Mouse (Mus musculus) cerebellum, adult 18-20 months (tissue): ENCODE measurements around the gene Hist1h1d.
A peak's percentile ranks its signal among the peaks of the same experiment; 100 is the strongest.
"Not testable (repeated sequence)": the region's sequence is repeated elsewhere in the genome, so short reads cannot be mapped to it uniquely, and the experiment has no call there.

Experiments
- DNase-seq, 2 experiments: peaks; one replicate each; pipeline ENCODE4 v3.0.0; 2021

Gene Hist1h1d

GRCm38 (mm10) chr13:23573898-23574524 is 20.9 kb downstream of the Hist1h1d start, which contains the start of the genes Hist1h2bf and Hist1h2ad:
Gene Hist1h2bf (minus strand): TSS chr13:23574196.
Gene Hist1h2ad (plus strand): TSS chr13:23574381.
- peak; percentile 61 to 64 for DNase-seq

- not testable (repeated sequence) for DNase-seq
These were observed 21.6 kb downstream of the Hist1h1d start for GRCm38 (mm10) chr13:23574546-23575170.

GRCm38 (mm10) chr13:23575271-23575851 is 22.3 kb downstream of the Hist1h1d start, which contains the start of gene Hist1h3d:
Gene Hist1h3d (plus strand): TSS chr13:23575763.
- DNase-seq: no peak

- not testable (repeated sequence) for DNase-seq
These were observed 22.8 kb downstream of the Hist1h1d start for GRCm38 (mm10) chr13:23575864-23576313.

GRCm38 (mm10) chr13:23576351-23576881 is 23.4 kb downstream of the Hist1h1d start:
- no peak for DNase-seq

- DNase-seq: no peak
These were observed 24.0 kb downstream of the Hist1h1d start for GRCm38 (mm10) chr13:23576906-23577639.

- DNase-seq: no peak
These were observed 24.8 kb downstream of the Hist1h1d start for GRCm38 (mm10) chr13:23577835-23578234.

GRCm38 (mm10) chr13:23581408-23582218 is 28.6 kb downstream of the Hist1h1d start, which contains the start of gene Hist1h4d:
Gene Hist1h4d (plus strand): TSS chr13:23581598.
- DNase-seq: peak; percentile 91

- no peak for DNase-seq
These were observed 29.4 kb downstream of the Hist1h1d start for GRCm38 (mm10) chr13:23582219-23583056.

GRCm38 (mm10) chr13:23583387-23584068 is 30.5 kb downstream of the Hist1h1d start:
- DNase-seq: no peak

GRCm38 (mm10) chr13:23584331-23584730 is 31.3 kb downstream of the Hist1h1d start:
- DNase-seq: no peak

GRCm38 (mm10) chr13:23585029-23585441 is 32.0 kb downstream of the Hist1h1d start:
- DNase-seq: peak; percentile 49 to 60

- DNase-seq: peak; percentile 36 to 64
These were observed 32.5 kb downstream of the Hist1h1d start for GRCm38 (mm10) chr13:23585442-23586098.

- no peak for DNase-seq
These were observed 33.3 kb downstream of the Hist1h1d start for GRCm38 (mm10) chr13:23586099-23586939.

GRCm38 (mm10) chr13:23586940-23587225 is 33.8 kb downstream of the Hist1h1d start:
- DNase-seq: no peak

GRCm38 (mm10) chr13:23591206-23591605 is 38.1 kb downstream of the Hist1h1d start:
- no peak for DNase-seq

- DNase-seq: not testable (repeated sequence)
These were observed 38.8 kb downstream of the Hist1h1d start for GRCm38 (mm10) chr13:23591886-23592285.

GRCm38 (mm10) chr13:23592614-23593013 is 39.6 kb downstream of the Hist1h1d start:
- peak; percentile 63 to 65 for DNase-seq
